Mouse (Mus musculus) bone marrow, adult 2 months (tissue): ENCODE results near the gene Gas7.
A peak's percentile ranks its signal among the peaks of the same experiment; 100 is the strongest.

Experiments used
- CTCF ChIP-seq: fragments of 200-500 bp; IDR thresholded peaks from 2 replicates; pipeline ENCODE4 v1.5.1; 2011; ENCODE audit warnings: low read length, control low read depth; ENCODE audit not compliant: control insufficient read depth, insufficient read depth
- POLR2A ChIP-seq: fragments of 200-500 bp; IDR thresholded peaks from 2 replicates; pipeline ENCODE4 v1.6.1; 2011; ENCODE audit warnings: low read depth, mild to moderate bottlenecking, control low read depth, low read length, borderline replicate concordance; ENCODE audit not compliant: control insufficient read depth

DNA sequence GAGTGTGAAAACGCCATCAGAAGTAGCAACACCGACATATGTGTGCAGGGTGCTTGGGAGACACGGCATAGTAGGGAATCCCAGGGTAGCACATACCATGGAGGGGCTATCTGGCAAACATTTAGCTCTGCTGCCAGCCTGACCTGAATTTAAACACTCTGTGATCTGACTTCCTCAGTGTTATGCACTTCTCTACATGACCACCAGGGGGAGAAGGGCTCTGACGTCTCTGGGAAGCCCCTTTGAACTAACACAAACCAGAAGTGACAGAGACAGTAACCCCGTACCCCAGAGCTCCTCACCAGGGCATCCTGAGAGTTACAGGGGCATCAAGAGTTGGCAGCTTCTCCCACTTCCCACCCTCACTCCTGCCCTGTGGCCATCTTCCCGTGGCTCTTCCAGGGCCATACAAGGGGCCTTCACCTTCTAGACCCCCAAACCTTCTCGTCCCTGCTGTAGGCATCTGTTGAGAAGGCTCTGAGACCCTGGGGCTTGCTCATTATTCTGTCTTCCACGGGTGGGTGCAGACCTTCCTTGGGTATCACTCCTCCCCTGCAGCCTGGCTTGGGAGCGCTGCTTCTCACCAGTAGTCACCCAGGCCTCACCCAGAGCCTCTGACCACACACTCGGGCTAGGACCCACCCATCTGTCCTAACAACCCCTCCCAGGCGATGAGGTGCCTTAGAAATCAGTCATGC is 202.6 kb downstream of the Gas7 start:
- TF ChIP-seq CTCF = peak; percentile 48
- TF ChIP-seq POLR2A = no peak
